Mouse (Mus musculus): ENCODE measurements around the gene Fggy. TPM values are rescaled to one million over a fixed set of nuclear protein-coding genes. Genes with fewer than 3 reads are reported as not detected.

Fggy gene
- polyA plus RNA-seq, 1 experiment from 2014 or later: 9.3 TPM

- no peaks in the 10 kb centered on the region for H3K4me1 ChIP-seq (ENCODE audit: control insufficient read depth, insufficient read depth, low read length)
- no peak overlapping the region for H3K4me2 ChIP-seq (ENCODE audit: low read depth, low read length)
- ATAC-seq (ENCODE audit: low read depth): no peak
- no peak overlapping the region for H3K4me3 ChIP-seq (ENCODE audit: low read depth, low read length)
- no peak overlapping the region for H3K27ac ChIP-seq (ENCODE audit: low read depth, low read length)
- WGBS: 81% methylated on average over 2 of the region's 2 CpGs
- H3K36me3 ChIP-seq (ENCODE audit: control insufficient read depth, insufficient read depth, low read length): no peaks in the 10 kb centered on the region
- no peaks in the 10 kb centered on the region for H3K27me3 ChIP-seq (ENCODE audit: control insufficient read depth, insufficient read depth, low read length)
- H3K9ac ChIP-seq (replicated peaks; ENCODE audit: low read depth, low read length): no peak overlapping the region
- H3K9me3 ChIP-seq (ENCODE audit: control insufficient read depth, low read length): no peaks in the 10 kb centered on the region
Observed at GRCm38 (mm10) chr4:95765359-95765758, 208.1 kb downstream of the Fggy start.

- no peak for ATAC-seq (ENCODE audit: low read depth)
- Histone ChIP-seq H3K36me3 (ENCODE audit: control insufficient read depth, insufficient read depth, low read length) (no peaks in the 10 kb centered on the region), H3K27me3 (ENCODE audit: control insufficient read depth, insufficient read depth, low read length) (no peaks in the 10 kb centered on the region), H3K27ac (ENCODE audit: low read depth, low read length) (no peak overlapping the region), H3K4me1 (ENCODE audit: control insufficient read depth, insufficient read depth, low read length) (no peaks in the 10 kb centered on the region), H3K9ac (replicated peaks; ENCODE audit: low read depth, low read length) (no peak overlapping the region), H3K4me3 (ENCODE audit: low read depth, low read length) (no peak overlapping the region), H3K4me2 (ENCODE audit: low read depth, low read length) (no peak overlapping the region), H3K9me3 (ENCODE audit: control insufficient read depth, low read length) (no peaks in the 10 kb centered on the region)
- 84% methylated on average over 5 of the region's 5 CpGs for WGBS
Observed at GRCm38 (mm10) chr4:95770469-95770868, 213.2 kb downstream of the Fggy start.

GRCm38 (mm10) chr4:95771542-95771941 lies 214.2 kb downstream of the Fggy start:
- Histone ChIP-seq H3K27me3 (ENCODE audit: control insufficient read depth, insufficient read depth, low read length) (no peaks in the 10 kb centered on the region), H3K4me3 (ENCODE audit: low read depth, low read length) (no peak overlapping the region), H3K36me3 (ENCODE audit: control insufficient read depth, insufficient read depth, low read length) (no peaks in the 10 kb centered on the region), H3K9ac (replicated peaks; ENCODE audit: low read depth, low read length) (no peak overlapping the region), H3K4me1 (ENCODE audit: control insufficient read depth, insufficient read depth, low read length) (no peaks in the 10 kb centered on the region), H3K27ac (ENCODE audit: low read depth, low read length) (no peak overlapping the region), H3K4me2 (ENCODE audit: low read depth, low read length) (no peak overlapping the region), H3K9me3 (ENCODE audit: control insufficient read depth, low read length) (no peaks in the 10 kb centered on the region)
- ATAC-seq (ENCODE audit: low read depth): no peak
- 81% methylated on average over 3 of the region's 3 CpGs for WGBS

- no peaks in the 10 kb centered on the region for H3K36me3 ChIP-seq (ENCODE audit: control insufficient read depth, insufficient read depth, low read length)
- no peak overlapping the region for H3K4me3 ChIP-seq (ENCODE audit: low read depth, low read length)
- no peaks in the 10 kb centered on the region for H3K9me3 ChIP-seq (ENCODE audit: control insufficient read depth, low read length)
- H3K27me3 ChIP-seq (ENCODE audit: control insufficient read depth, insufficient read depth, low read length): no peaks in the 10 kb centered on the region
- no peak overlapping the region for H3K27ac ChIP-seq (ENCODE audit: low read depth, low read length)
- no peak overlapping the region for H3K4me2 ChIP-seq (ENCODE audit: low read depth, low read length)
- no peak for ATAC-seq (ENCODE audit: low read depth)
- 22% methylated on average over 4 of the region's 4 CpGs for WGBS
- no peaks in the 10 kb centered on the region for H3K4me1 ChIP-seq (ENCODE audit: control insufficient read depth, insufficient read depth, low read length)
- no peak overlapping the region for H3K9ac ChIP-seq (replicated peaks; ENCODE audit: low read depth, low read length)
Observed at GRCm38 (mm10) chr4:95771945-95772344, 214.6 kb downstream of the Fggy start.

GRCm38 (mm10) chr4:95772663-95773062 lies 215.4 kb downstream of the Fggy start:
- no peaks in the 10 kb centered on the region for H3K36me3 ChIP-seq (ENCODE audit: control insufficient read depth, insufficient read depth, low read length)
- no peaks in the 10 kb centered on the region for H3K27me3 ChIP-seq (ENCODE audit: control insufficient read depth, insufficient read depth, low read length)
- no peak overlapping the region for H3K4me2 ChIP-seq (ENCODE audit: low read depth, low read length)
- no peak overlapping the region for H3K27ac ChIP-seq (ENCODE audit: low read depth, low read length)
- H3K9ac ChIP-seq (replicated peaks; ENCODE audit: low read depth, low read length): no peak overlapping the region
- H3K9me3 ChIP-seq (ENCODE audit: control insufficient read depth, low read length): no peaks in the 10 kb centered on the region
- WGBS: 29% methylated on average over 3 of the region's 3 CpGs
- H3K4me3 ChIP-seq (ENCODE audit: low read depth, low read length): no peak overlapping the region
- no peak for ATAC-seq (ENCODE audit: low read depth)
- H3K4me1 ChIP-seq (ENCODE audit: control insufficient read depth, insufficient read depth, low read length): no peaks in the 10 kb centered on the region

GRCm38 (mm10) chr4:95775574-95775973 lies 218.3 kb downstream of the Fggy start:
- WGBS: 90% methylated on average over 3 of the region's 3 CpGs
- Histone ChIP-seq H3K27me3 (ENCODE audit: control insufficient read depth, insufficient read depth, low read length) (no peaks in the 10 kb centered on the region), H3K36me3 (ENCODE audit: control insufficient read depth, insufficient read depth, low read length) (no peaks in the 10 kb centered on the region), H3K9ac (replicated peaks; ENCODE audit: low read depth, low read length) (no peak overlapping the region), H3K9me3 (ENCODE audit: control insufficient read depth, low read length) (no peaks in the 10 kb centered on the region), H3K4me3 (ENCODE audit: low read depth, low read length) (no peak overlapping the region), H3K27ac (ENCODE audit: low read depth, low read length) (no peak overlapping the region), H3K4me1 (ENCODE audit: control insufficient read depth, insufficient read depth, low read length) (no peaks in the 10 kb centered on the region), H3K4me2 (ENCODE audit: low read depth, low read length) (no peak overlapping the region)
- ATAC-seq (ENCODE audit: low read depth): no peak

GRCm38 (mm10) chr4:95777839-95778238 lies 220.5 kb downstream of the Fggy start:
- Histone ChIP-seq H3K27ac (ENCODE audit: low read depth, low read length) (no peak overlapping the region), H3K36me3 (ENCODE audit: control insufficient read depth, insufficient read depth, low read length) (no peaks in the 10 kb centered on the region), H3K9ac (replicated peaks; ENCODE audit: low read depth, low read length) (no peak overlapping the region), H3K27me3 (ENCODE audit: control insufficient read depth, insufficient read depth, low read length) (no peaks in the 10 kb centered on the region), H3K4me1 (ENCODE audit: control insufficient read depth, insufficient read depth, low read length) (no peaks in the 10 kb centered on the region), H3K9me3 (ENCODE audit: control insufficient read depth, low read length) (no peaks in the 10 kb centered on the region), H3K4me2 (ENCODE audit: low read depth, low read length) (no peak overlapping the region), H3K4me3 (ENCODE audit: low read depth, low read length) (no peak overlapping the region)
- ATAC-seq (ENCODE audit: low read depth): no peak
- 83% methylated on average over 2 of the region's 2 CpGs for WGBS

GRCm38 (mm10) chr4:95778528-95778927 lies 221.2 kb downstream of the Fggy start:
- Histone ChIP-seq H3K4me3 (ENCODE audit: low read depth, low read length) (no peak overlapping the region), H3K36me3 (ENCODE audit: control insufficient read depth, insufficient read depth, low read length) (no peaks in the 10 kb centered on the region), H3K27me3 (ENCODE audit: control insufficient read depth, insufficient read depth, low read length) (no peaks in the 10 kb centered on the region), H3K4me1 (ENCODE audit: control insufficient read depth, insufficient read depth, low read length) (no peaks in the 10 kb centered on the region), H3K4me2 (ENCODE audit: low read depth, low read length) (no peak overlapping the region), H3K27ac (ENCODE audit: low read depth, low read length) (no peak overlapping the region), H3K9ac (replicated peaks; ENCODE audit: low read depth, low read length) (no peak overlapping the region), H3K9me3 (ENCODE audit: control insufficient read depth, low read length) (no peaks in the 10 kb centered on the region)
- ATAC-seq (ENCODE audit: low read depth): no peak
- 92% methylated on average over 4 of the region's 4 CpGs for WGBS

GRCm38 (mm10) chr4:95784146-95784895 lies 227.0 kb downstream of the Fggy start:
- no peaks in the 10 kb centered on the region for H3K27me3 ChIP-seq (ENCODE audit: control insufficient read depth, insufficient read depth, low read length)
- H3K9ac ChIP-seq (replicated peaks; ENCODE audit: low read depth, low read length): no peak overlapping the region
- no peaks in the 10 kb centered on the region for H3K9me3 ChIP-seq (ENCODE audit: control insufficient read depth, low read length)
- no peak overlapping the region for H3K27ac ChIP-seq (ENCODE audit: low read depth, low read length)
- H3K4me2 ChIP-seq (ENCODE audit: low read depth, low read length): no peak overlapping the region
- H3K36me3 ChIP-seq (ENCODE audit: control insufficient read depth, insufficient read depth, low read length): no peaks in the 10 kb centered on the region
- no peak overlapping the region for H3K4me3 ChIP-seq (ENCODE audit: low read depth, low read length)
- 91% methylated on average over 4 of the region's 4 CpGs for WGBS
- ATAC-seq (ENCODE audit: low read depth): no peak
- peaks cover 2% of the 10 kb centered on the region; the same call in 1 of the 2 replicates for H3K4me1 ChIP-seq (ENCODE audit: control insufficient read depth, insufficient read depth, low read length)

Data from neural tube, embryonic 14.5 days (tissue).